Mouse (Mus musculus): ENCODE measurements around the gene Nop10. TPM values are rescaled to one million over a fixed set of nuclear protein-coding genes. Genes with fewer than 3 reads are reported as not detected.

Nop10 gene
- polyA plus RNA-seq, 1 experiment from 2014 or later = 208 TPM

DNA sequence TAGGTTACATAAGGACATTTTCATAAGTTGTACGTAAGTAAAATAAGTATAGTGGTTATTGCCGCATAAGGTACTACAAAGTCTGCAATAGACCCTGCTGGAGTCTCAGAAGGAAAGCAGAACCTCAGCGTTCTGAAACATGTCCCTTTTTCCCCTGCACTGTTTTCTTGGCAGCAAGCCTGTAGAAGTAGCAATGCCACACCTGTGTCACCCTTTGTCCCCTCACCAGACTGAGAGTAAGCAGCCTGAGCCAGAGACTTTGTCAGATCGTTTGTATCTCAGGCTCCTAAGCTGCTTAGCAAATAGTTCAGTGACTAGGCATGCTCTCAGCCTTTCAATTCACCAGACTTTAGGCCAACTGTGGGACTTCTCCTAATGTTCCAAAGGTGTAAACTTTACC lies 25.3 kb downstream of the Nop10 start:
- Histone ChIP-seq H3K27ac (no peak overlapping the region), H3K4me2 (no peak overlapping the region), H3K36me3 (no peaks in the 10 kb centered on the region), H3K27me3 (no peaks in the 10 kb centered on the region), H3K4me3 (replicated peaks) (no peak overlapping the region), H3K9me3 (replicated peaks) (no peaks in the 10 kb centered on the region), H3K9ac (no peak overlapping the region), H3K4me1 (replicated peaks) (peaks cover 32% of the 10 kb centered on the region)
- DNase-seq = no peak
- 66% methylated on average over 4 of the region's 4 CpGs for WGBS (ENCODE audit: insufficient replicate concordance)
- ATAC-seq (ENCODE audit: low read depth) = no peak

DNA sequence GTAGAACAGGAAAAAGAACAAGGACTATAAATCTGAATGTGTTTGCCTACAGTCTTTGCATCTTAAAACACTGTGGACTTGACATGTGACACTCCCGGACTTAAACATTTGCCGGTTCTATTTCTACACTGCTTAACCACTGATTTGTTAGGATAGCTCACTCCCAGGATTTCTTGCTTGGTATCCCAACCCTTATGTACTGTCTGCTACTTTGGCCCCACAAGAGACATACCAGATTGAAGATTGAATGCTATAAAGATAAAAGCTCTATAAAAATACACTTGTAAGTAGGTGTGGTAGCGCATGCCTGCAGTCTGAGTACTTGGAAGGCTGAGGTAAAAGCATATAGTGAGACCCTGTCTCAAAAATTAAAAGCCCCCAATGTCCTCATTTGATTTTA lies 27.8 kb downstream of the Nop10 start:
- H3K4me1 ChIP-seq (replicated peaks) = peaks cover 20% of the 10 kb centered on the region
- H3K27ac ChIP-seq = no peak overlapping the region
- no peaks in the 10 kb centered on the region for H3K27me3 ChIP-seq
- 94% methylated on average over 3 of the region's 3 CpGs for WGBS (ENCODE audit: insufficient replicate concordance)
- no peaks in the 10 kb centered on the region for H3K9me3 ChIP-seq (replicated peaks)
- no peak overlapping the region for H3K4me2 ChIP-seq
- no peak overlapping the region for H3K9ac ChIP-seq
- no peak overlapping the region for H3K4me3 ChIP-seq (replicated peaks)
- H3K36me3 ChIP-seq = no peaks in the 10 kb centered on the region
- no peak for ATAC-seq (ENCODE audit: low read depth)
- no peak for DNase-seq

DNA sequence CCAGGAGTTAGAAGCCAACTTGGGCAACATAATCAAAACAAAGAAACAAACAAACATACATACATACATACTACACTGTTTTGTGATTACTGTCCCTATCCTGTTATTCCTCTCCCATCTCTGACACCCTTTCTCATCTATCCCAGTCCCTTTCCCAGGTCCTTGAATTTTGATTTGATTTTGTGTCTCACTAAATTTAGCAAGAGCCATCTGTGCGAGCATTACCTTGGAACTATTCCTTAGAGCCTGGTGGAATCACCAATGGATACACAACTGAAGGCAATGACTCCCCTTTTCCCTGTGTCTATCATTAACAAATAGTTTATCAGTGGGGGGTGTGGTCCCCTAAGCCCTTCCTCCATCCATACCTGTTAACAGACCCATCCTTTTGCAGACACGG lies 31.1 kb downstream of the Nop10 start:
- no peak for DNase-seq
- WGBS (ENCODE audit: insufficient replicate concordance) = 71% methylated on average over 2 of the region's 2 CpGs
- no peak overlapping the region for H3K4me2 ChIP-seq

DNA sequence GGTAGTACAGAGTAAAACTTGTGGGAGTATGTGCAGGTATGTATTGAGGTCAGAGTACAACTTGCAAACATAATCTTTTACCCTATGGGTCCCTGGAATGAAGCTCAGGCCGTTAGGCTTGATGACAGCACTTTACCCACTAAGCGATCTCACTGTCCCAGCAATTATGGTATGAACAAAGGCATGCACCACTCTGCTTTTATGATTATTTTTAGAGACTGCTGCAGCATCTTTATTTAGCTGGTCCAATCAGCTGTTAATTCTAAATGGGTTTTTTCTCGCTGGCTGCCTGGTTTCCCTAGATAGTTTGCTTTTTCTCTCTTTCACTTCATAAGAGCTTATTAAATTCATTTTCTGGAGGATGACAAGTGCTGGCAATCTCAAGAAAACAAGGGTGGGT lies 34.5 kb downstream of the Nop10 start:
- H3K27ac ChIP-seq = no peak overlapping the region
- H3K9me3 ChIP-seq (replicated peaks) = no peaks in the 10 kb centered on the region
- no peak overlapping the region for H3K4me2 ChIP-seq
- WGBS (ENCODE audit: insufficient replicate concordance) = 77% methylated on average over 3 of the region's 3 CpGs
- DNase-seq (no peak), ATAC-seq (ENCODE audit: low read depth) (no peak)
- peaks cover 6% of the 10 kb centered on the region; the same call in 1 of the 2 replicates for H3K36me3 ChIP-seq
- H3K27me3 ChIP-seq = no peaks in the 10 kb centered on the region
- 0 out of 2 replicates have a peak, but pooled peaks cover 9% of the 10 kb centered on the region for H3K4me1 ChIP-seq (replicated peaks)
- H3K9ac ChIP-seq = no peak overlapping the region
- no peak overlapping the region for H3K4me3 ChIP-seq (replicated peaks)

More for the DNA sequence above, 31.1 kb downstream of the Nop10 start:
- Histone ChIP-seq H3K27me3 (no peaks in the 10 kb centered on the region), H3K4me3 (replicated peaks) (no peak overlapping the region), H3K27ac (no peak overlapping the region), H3K9ac (no peak overlapping the region), H3K9me3 (replicated peaks) (no peaks in the 10 kb centered on the region), H3K36me3 (peaks cover 6% of the 10 kb centered on the region; the same call in 1 of the 2 replicates), H3K4me1 (replicated peaks) (0 out of 2 replicates have a peak, but pooled peaks cover 9% of the 10 kb centered on the region)
- ATAC-seq (ENCODE audit: low read depth) = no peak

DNA sequence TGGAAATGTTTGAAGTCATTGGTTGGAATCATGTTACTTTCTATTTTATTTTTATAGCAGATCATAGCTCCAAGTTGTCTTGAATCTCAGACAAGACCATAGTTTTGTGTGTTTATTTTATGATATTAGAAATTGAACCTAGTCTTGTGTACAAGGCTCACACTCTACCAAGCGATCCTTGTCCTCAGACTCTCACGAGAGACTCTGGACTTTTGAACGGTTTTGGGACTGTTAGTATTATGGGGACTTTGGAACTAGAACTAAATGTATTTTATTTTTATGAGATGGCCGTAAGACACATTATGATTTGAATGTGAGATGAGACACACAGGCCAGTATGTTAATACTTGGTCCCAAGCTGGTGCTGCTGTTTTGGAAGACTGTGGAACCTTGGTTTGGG lies 36.5 kb downstream of the Nop10 start:
- Histone ChIP-seq H3K9ac (no peak overlapping the region), H3K4me3 (replicated peaks) (no peak overlapping the region), H3K27me3 (no peaks in the 10 kb centered on the region), H3K27ac (no peak overlapping the region), H3K4me1 (replicated peaks) (0 out of 2 replicates have a peak, but pooled peaks cover 5% of the 10 kb centered on the region), H3K36me3 (peaks cover 6% of the 10 kb centered on the region; the same call in 1 of the 2 replicates), H3K4me2 (no peak overlapping the region), H3K9me3 (replicated peaks) (no peaks in the 10 kb centered on the region)
- ATAC-seq (ENCODE audit: low read depth) = no peak
- 82% methylated on average over 4 of the region's 4 CpGs for WGBS (ENCODE audit: insufficient replicate concordance)
- no peak for DNase-seq

DNA sequence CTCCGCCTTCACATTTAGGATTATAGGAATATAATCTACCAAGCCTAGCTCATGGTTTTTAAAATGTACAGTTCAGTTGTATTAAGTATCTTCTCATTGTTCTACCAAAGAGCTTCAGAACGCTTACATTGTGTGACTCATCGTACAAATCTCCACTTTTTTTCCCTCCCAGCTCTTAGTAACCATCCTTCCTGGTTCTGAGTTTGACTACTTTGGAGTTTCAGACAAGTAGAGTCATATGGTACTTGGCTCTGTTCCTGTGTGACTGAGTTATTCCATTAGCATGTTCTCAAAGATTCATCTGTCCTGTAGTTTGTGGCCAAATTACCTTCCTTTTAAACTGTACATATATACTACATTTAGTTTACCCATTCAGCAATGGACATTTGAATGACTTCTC lies 46.9 kb downstream of the Nop10 start:
- Histone ChIP-seq H3K27ac (no peak overlapping the region), H3K4me2 (no peak overlapping the region), H3K27me3 (no peaks in the 10 kb centered on the region), H3K9ac (no peak overlapping the region), H3K9me3 (replicated peaks) (no peaks in the 10 kb centered on the region), H3K4me3 (replicated peaks) (no peak overlapping the region), H3K36me3 (no peaks in the 10 kb centered on the region), H3K4me1 (replicated peaks) (peaks cover 6% of the 10 kb centered on the region)
- 76% methylated on average over 3 of the region's 3 CpGs for WGBS (ENCODE audit: insufficient replicate concordance)
- no peak for DNase-seq
- no peak for ATAC-seq (ENCODE audit: low read depth)

DNA sequence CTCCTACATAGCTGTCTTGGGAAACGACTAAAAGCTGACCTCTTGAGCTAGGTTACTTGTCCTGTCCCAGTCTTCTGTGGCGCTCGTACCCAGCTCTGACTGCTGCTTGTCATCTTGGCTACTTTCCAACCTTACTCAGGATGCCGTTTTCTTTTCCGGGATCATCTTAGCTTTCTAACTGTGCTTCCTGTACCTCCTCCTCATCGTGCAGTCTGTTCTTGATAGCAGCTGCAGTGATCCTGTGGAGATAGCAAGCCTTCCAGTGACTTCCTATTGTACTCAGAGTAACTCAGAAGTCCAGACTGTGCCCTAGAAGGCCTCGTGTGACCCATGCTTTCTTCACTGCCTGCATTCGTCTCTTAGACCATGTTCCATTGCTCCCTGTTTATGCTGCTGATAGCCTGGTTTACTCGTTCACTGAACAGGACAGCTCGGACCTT lies 47.5 kb downstream of the Nop10 start:
- Histone ChIP-seq H3K27ac (peak overlapping the region; percentile 5; the same call in 1 of the 2 replicates), H3K9me3 (replicated peaks) (no peaks in the 10 kb centered on the region), H3K27me3 (no peaks in the 10 kb centered on the region), H3K4me1 (replicated peaks) (peaks cover 6% of the 10 kb centered on the region), H3K9ac (no peak overlapping the region), H3K4me2 (peak overlapping the region; percentile 21; the same call in 1 of the 2 replicates), H3K4me3 (replicated peaks) (no peak overlapping the region), H3K36me3 (no peaks in the 10 kb centered on the region)
- WGBS (ENCODE audit: insufficient replicate concordance) = 17% methylated on average over 10 of the region's 10 CpGs
- no peak for DNase-seq
- ATAC-seq (ENCODE audit: low read depth) = peak; percentile 66

Other genes starting within 250 kb of the Nop10 start
- not detected in 2 replicates for gene Olfr1310, start 249.2 kb upstream of the Nop10 start, polyA plus RNA-seq (2015; fragmentation: Nextera tagmentation; extraction: Ambion mirVana)
- gene Olfr1311, start 237.5 kb upstream of the Nop10 start, polyA plus RNA-seq (2015; fragmentation: Nextera tagmentation; extraction: Ambion mirVana) = not detected in 2 replicates
- gene Olfr1312, start 211.7 kb upstream of the Nop10 start, polyA plus RNA-seq (2015; fragmentation: Nextera tagmentation; extraction: Ambion mirVana) = not detected in 2 replicates
- not detected in 2 replicates for gene Olfr1313, start 184.1 kb upstream of the Nop10 start, polyA plus RNA-seq (2015; fragmentation: Nextera tagmentation; extraction: Ambion mirVana)
- gene Olfr1314, start 165.1 kb upstream of the Nop10 start, polyA plus RNA-seq (2015; fragmentation: Nextera tagmentation; extraction: Ambion mirVana) = not detected in 2 replicates
- gene Olfr1315-ps1, start 146.5 kb upstream of the Nop10 start, polyA plus RNA-seq (2015; fragmentation: Nextera tagmentation; extraction: Ambion mirVana) = not detected in 2 replicates
- gene Olfr1316, start 126.9 kb upstream of the Nop10 start, polyA plus RNA-seq (2015; fragmentation: Nextera tagmentation; extraction: Ambion mirVana) = not detected in 2 replicates
- gene Olfr1317, start 121.6 kb upstream of the Nop10 start, polyA plus RNA-seq (2015; fragmentation: Nextera tagmentation; extraction: Ambion mirVana) = not detected in 2 replicates
- gene Olfr1318, start 107.7 kb upstream of the Nop10 start, polyA plus RNA-seq (2015; fragmentation: Nextera tagmentation; extraction: Ambion mirVana) = not detected in 2 replicates
- gene Lpcat4, start 22.5 kb upstream of the Nop10 start, polyA plus RNA-seq (2015; fragmentation: Nextera tagmentation; extraction: Ambion mirVana) = 2.7 and 2.8 TPM in 2 replicates
- not detected in 2 replicates for gene Nutm1, start 2.6 kb upstream of the Nop10 start, polyA plus RNA-seq (2015; fragmentation: Nextera tagmentation; extraction: Ambion mirVana)
- gene Slc12a6, start 3.9 kb downstream of the Nop10 start, polyA plus RNA-seq (2015; fragmentation: Nextera tagmentation; extraction: Ambion mirVana) = 3.6 and 3.9 TPM in 2 replicates
- not detected in 2 replicates for gene Gm21985, start 4.4 kb downstream of the Nop10 start, polyA plus RNA-seq (2015; fragmentation: Nextera tagmentation; extraction: Ambion mirVana)
- 48.0 and 50.9 TPM in 2 replicates for gene Emc4, start 106.1 kb downstream of the Nop10 start, polyA plus RNA-seq (2015; fragmentation: Nextera tagmentation; extraction: Ambion mirVana)
- 21.8 and 29.3 TPM in 2 replicates for gene Katnbl1, start 117.3 kb downstream of the Nop10 start, polyA plus RNA-seq (2015; fragmentation: Nextera tagmentation; extraction: Ambion mirVana)
- 16.0 and 16.7 TPM in 2 replicates for gene Emc7, start 193.1 kb downstream of the Nop10 start, polyA plus RNA-seq (2015; fragmentation: Nextera tagmentation; extraction: Ambion mirVana)
- gene Chrm5, start 218.8 kb downstream of the Nop10 start, polyA plus RNA-seq (2015; fragmentation: Nextera tagmentation; extraction: Ambion mirVana) = not detected in 2 replicates
- gene Aven, start 231.0 kb downstream of the Nop10 start, polyA plus RNA-seq (2015; fragmentation: Nextera tagmentation; extraction: Ambion mirVana) = 6.2 and 7.5 TPM in 2 replicates

Data from liver, embryonic 13.5 days (tissue).